Mouse (Mus musculus) liver, postnatal 0 days (tissue): Measurements from ENCODE around the gene Fnip2.

Experiments
- CTCF ChIP-seq: sonication (generic); IDR thresholded peaks from 2 replicates; pipeline ENCODE4 v1.5.1; 2016; ENCODE audit warnings: antibody characterized with exemption, low read depth
- EP300 ChIP-seq: IDR thresholded peaks from 2 replicates; pipeline ENCODE4 v1.6.1; 2016; ENCODE audit warnings: antibody characterized with exemption, low read depth, mild to moderate bottlenecking

DNA sequence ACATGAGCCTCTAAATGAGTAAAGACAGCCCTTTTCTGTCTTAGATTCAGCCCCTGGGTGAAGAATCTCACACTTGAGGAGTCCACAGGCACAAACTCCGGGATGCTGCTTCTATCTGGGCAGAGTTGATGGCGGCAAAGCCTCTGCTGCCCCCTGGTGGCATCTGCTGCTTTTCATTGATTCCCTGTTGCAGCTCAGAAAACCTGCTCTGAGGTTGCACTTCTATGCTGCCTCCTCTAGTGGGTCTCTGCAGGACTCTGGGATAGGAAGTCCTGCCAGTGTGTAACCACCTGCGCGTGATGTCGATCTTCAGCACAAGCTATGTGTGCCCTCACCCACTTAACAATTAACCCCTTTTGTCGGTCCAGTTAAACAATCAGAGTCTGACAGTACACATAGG, 19.2 kb upstream of the Fnip2 start:
- TF ChIP-seq CTCF (peak; percentile 99), EP300 (no peak)
